Mouse (Mus musculus) Patski (cell line): ENCODE results near the gene Prss45. TPM values are rescaled to one million over a fixed set of nuclear protein-coding genes. Genes with fewer than 3 reads are reported as not detected.
A peak's percentile ranks its signal among the peaks of the same experiment; 100 is the strongest.

Experiments
- ATAC-seq: fragments of 100-300 bp; one replicate; pipeline ENCODE4 v1.8.0; 2021
- CTCF ChIA-PET: fragments of 350-600 bp; sonication (Branson Sonifier 250); formaldehyde crosslinking; loops from one replicate; lab custom pipeline; 2022; ENCODE audit warnings: inconsistent platforms; lab: Charles Lee
- POLR2A ChIA-PET: fragments of 350-600 bp; sonication (Branson Sonifier 250); formaldehyde crosslinking; loops from one replicate; lab custom pipeline; 2022; ENCODE audit warnings: antibody characterized with exemption, inconsistent platforms; lab: Charles Lee
- DNase-seq: peaks from one replicate; pipeline ENCODE4 v3.0.0-alpha.2; 2011; ENCODE audit warnings: low read depth, low spot score
- H3K27me3 ChIP-seq: fragments of 371-371 bp; one replicate; pipeline ENCODE4 v1.5.1; 2021
- CTCF ChIP-seq: fragments of 100-300 bp; IDR thresholded peaks from one replicate; pipeline ENCODE4 v1.5.1; 2021
- in situ Hi-C: fragments of 300-500 bp; cut with MboI; formaldehyde crosslinking; loops from 3 replicates; pipeline ENCODE4 v1.11.1; 2018; ENCODE audit warnings: low pct_unique_long_range_greater_than_20kb, mixed read lengths
- polyA plus RNA-seq: library from polyadenylated mRNA; unstranded; gene quantifications from one replicate; pipeline ENCODE4 v1.2.3, GENCODE M21; 2021

Prss45 gene
- polyA plus RNA-seq, 1 experiment from 2014 or later, result not detected

GRCm38 (mm10) chr9:110857781-110858472 is 23.5 kb downstream of the Prss45 start, which contains the start of gene Prss50:
TSS of gene Prss50 (plus strand) at chr9:110857967.
- in situ Hi-C loops, result no loop called here
- CTCF ChIA-PET, result no interaction called here
- TF ChIP-seq CTCF, result no peak
- ATAC-seq (no peak), DNase-seq (no peak)
- POLR2A ChIA-PET, result interaction anchor here (0.6 kb wide), 1 partner anchor 74 kb away, joined by 11 read pairs; no protein-coding TSS in a partner anchor
- H3K27me3 ChIP-seq, result no peaks in the 10 kb centered on the region

- in situ Hi-C loops, result no loop called here
- ATAC-seq (no peak), DNase-seq (no peak)
- no peak for TF ChIP-seq CTCF
- CTCF ChIA-PET, result no interaction called here
- H3K27me3 ChIP-seq, result no peaks in the 10 kb centered on the region
- POLR2A ChIA-PET, result no interaction called here
Observed at GRCm38 (mm10) chr9:110858523-110858922, 24.1 kb downstream of the Prss45 start.

- in situ Hi-C loops, result no loop called here
- ChIA-PET CTCF (interaction anchor here (1.4 kb wide), 1 partner anchor 78 kb away, joined by 3 read pairs; no protein-coding TSS in a partner anchor), POLR2A (no interaction called here)
- DNase-seq (no peak), ATAC-seq (no peak)
- H3K27me3 ChIP-seq, result no peaks in the 10 kb centered on the region
- no peak for TF ChIP-seq CTCF
Observed at GRCm38 (mm10) chr9:110858967-110859596, 24.7 kb downstream of the Prss45 start.

GRCm38 (mm10) chr9:110871030-110871429 is 36.6 kb downstream of the Prss45 start:
- ChIA-PET CTCF (interaction anchor here (0.6 to 4.1 kb wide), 9 partner anchors 9 to 155 kb away, joined by 3 to 28 read pairs (median 4); partner anchors contain the start of genes Als2cl and Tmie), POLR2A (no interaction called here)
- ATAC-seq (peak; percentile 18), DNase-seq (no peak)
- TF ChIP-seq CTCF, result no peak
- H3K27me3 ChIP-seq, result no peaks in the 10 kb centered on the region
- in situ Hi-C loops, result loop anchor here (5.0 to 10.0 kb wide), 3 partner anchors 154 to 446 kb away; no protein-coding TSS in a partner anchor

GRCm38 (mm10) chr9:110873681-110874659 is 39.6 kb downstream of the Prss45 start:
- ATAC-seq (no peak), DNase-seq (no peak)
- TF ChIP-seq CTCF, result no peak
- POLR2A ChIA-PET, result interaction anchor here (1.0 kb wide), 1 partner anchor 92 kb away, joined by 4 read pairs; no protein-coding TSS in a partner anchor
- in situ Hi-C loops, result loop anchor here (5.0 to 10.0 kb wide), 3 partner anchors 157 to 449 kb away; no protein-coding TSS in a partner anchor
- CTCF ChIA-PET, result interaction anchor here (0.7 to 2.3 kb wide), 2 partner anchors 90 to 93 kb away, joined by 3 to 14 read pairs; no protein-coding TSS in a partner anchor
- no peaks in the 10 kb centered on the region for H3K27me3 ChIP-seq

- ChIA-PET CTCF (interaction anchor here (2.3 kb wide), 1 partner anchor 93 kb away, joined by 14 read pairs; no protein-coding TSS in a partner anchor), POLR2A (no interaction called here)
- H3K27me3 ChIP-seq, result no peaks in the 10 kb centered on the region
- TF ChIP-seq CTCF, result no peak
- DNase-seq (no peak), ATAC-seq (no peak)
- in situ Hi-C loops, result loop anchor here (5.0 to 10.0 kb wide), 3 partner anchors 157 to 450 kb away; no protein-coding TSS in a partner anchor
Observed at GRCm38 (mm10) chr9:110874660-110875191, 40.3 kb downstream of the Prss45 start.

GRCm38 (mm10) chr9:110875288-110875695 is 40.9 kb downstream of the Prss45 start:
- CTCF ChIA-PET, result interaction anchor here (2.3 kb wide), 1 partner anchor 94 kb away, joined by 14 read pairs; no protein-coding TSS in a partner anchor
- H3K27me3 ChIP-seq, result no peaks in the 10 kb centered on the region
- in situ Hi-C loops, result loop anchor here (10.0 kb wide), 2 partner anchors 230 to 450 kb away; no protein-coding TSS in a partner anchor
- ATAC-seq (no peak), DNase-seq (no peak)
- POLR2A ChIA-PET, result no interaction called here
- TF ChIP-seq CTCF, result no peak

GRCm38 (mm10) chr9:110877353-110877752 is 43.0 kb downstream of the Prss45 start:
- CTCF ChIA-PET, result interaction anchor here (1.2 to 2.9 kb wide), 3 partner anchors 96 to 242 kb away, joined by 3 to 14 read pairs (median 5); no protein-coding TSS in a partner anchor
- DNase-seq, result no peak
- in situ Hi-C loops, result loop anchor here (10.0 kb wide), 2 partner anchors 233 to 453 kb away; no protein-coding TSS in a partner anchor
- POLR2A ChIA-PET, result no interaction called here
- ATAC-seq, result no peak
- TF ChIP-seq CTCF, result no peak
- H3K27me3 ChIP-seq, result no peaks in the 10 kb centered on the region

- CTCF ChIA-PET, result interaction anchor here (1.2 to 2.9 kb wide), 3 partner anchors 96 to 243 kb away, joined by 3 to 14 read pairs (median 5); no protein-coding TSS in a partner anchor
- POLR2A ChIA-PET, result no interaction called here
- TF ChIP-seq CTCF, result no peak
- no peak for ATAC-seq
- in situ Hi-C loops, result loop anchor here (10.0 kb wide), 2 partner anchors 233 to 453 kb away; no protein-coding TSS in a partner anchor
- H3K27me3 ChIP-seq, result no peaks in the 10 kb centered on the region
- no peak for DNase-seq
Observed at GRCm38 (mm10) chr9:110877888-110878287, 43.5 kb downstream of the Prss45 start.
